Mouse (Mus musculus): Measurements from ENCODE around the gene Zfc3h1.

The Zfc3h1 gene

DNA sequence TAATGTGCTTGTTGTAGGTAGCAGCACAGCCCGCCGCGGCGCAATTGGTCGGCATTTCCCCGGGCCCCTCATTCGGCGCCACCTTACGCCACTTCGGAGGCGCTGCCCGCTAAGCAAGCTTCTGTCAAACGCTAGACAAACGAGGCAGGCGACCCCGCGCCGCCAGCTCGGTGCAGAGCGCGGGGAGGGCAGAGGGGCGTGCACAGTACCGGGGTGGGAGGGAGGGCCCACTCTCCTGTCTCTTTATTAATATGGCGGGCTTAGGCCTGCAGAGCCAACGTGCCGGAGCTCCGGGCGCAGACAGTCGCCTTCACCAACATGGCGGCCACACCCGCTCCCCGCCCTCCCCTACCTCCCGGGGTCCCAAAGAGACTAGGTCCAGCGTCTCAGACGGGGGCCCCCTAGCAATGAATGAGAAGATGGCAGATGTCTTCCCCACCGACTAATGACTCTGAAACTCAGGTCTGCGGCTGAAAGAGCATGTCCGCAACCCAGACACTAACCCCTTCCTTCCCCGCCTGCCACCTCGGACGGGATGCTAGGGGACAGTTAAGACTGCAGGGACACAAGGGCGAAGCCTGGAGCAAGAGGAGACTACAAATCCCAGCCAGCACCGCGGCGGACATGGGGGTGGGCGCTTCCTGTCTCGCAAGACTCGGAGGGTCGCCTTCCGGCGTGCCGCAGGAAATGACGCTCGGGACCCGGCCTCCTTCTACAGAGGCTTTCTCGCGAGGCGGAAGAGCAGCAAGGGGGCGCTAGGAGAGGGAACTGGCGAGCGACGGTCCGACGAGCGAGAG is at the start of gene Zfc3h1, which contains the start of gene Thap2:
TSS of gene Zfc3h1 (plus strand) at position 739 of the 797 bp plus-strand sequence.
TSS of gene Thap2 (minus strand) at position 223 of the 797 bp plus-strand sequence.
- peak; percentile 98 to 99 for DNase-seq (ENCODE audit: low spot score in 2 of 2)

DNA sequence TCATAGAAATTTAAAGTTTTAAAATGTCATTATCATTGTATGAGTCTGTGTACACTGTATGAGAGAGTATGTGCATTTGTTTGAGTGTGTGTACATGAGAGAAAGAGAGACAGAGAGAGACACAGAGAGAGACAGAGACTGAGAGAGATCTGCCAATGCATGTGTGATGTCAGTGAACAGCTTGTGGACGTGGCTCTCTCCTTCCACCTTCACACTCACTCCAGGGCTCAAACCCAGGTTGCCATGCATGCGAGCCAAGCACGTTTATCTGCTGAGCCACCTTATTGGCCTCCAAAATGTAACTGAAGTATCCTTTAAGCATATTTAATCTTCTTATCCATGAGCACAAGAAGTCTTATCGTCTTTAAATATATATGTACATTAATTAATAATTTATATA is 47.9 kb upstream of the Zfc3h1 start:
- DNase-seq (ENCODE audit: low spot score in 2 of 2), result no peak

DNA sequence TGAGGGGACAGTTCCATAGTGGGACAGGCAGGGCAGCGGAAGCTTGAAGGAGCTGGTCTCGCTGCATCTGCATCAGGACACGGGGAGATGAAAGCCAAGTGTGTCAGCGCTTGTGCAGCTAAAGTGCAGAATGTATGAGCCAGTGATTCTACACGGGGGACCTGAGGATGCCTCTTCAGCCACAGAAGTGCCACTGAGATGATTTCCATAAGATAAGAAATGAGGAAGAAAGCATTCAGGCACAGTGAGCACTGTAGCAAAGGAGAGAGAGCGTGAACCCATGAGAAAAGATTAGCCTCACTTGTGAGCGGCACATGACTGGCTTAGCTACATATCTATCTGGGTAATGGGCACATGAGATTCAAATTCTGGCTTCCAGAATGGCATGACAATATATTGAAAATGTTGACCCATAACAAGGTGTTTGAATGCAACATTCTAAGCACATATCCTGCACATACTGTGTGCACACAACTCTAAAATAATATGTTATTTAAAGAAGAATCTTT is 44.9 kb upstream of the Zfc3h1 start:
- no peak for DNase-seq (ENCODE audit: low spot score in 2 of 2)

DNA sequence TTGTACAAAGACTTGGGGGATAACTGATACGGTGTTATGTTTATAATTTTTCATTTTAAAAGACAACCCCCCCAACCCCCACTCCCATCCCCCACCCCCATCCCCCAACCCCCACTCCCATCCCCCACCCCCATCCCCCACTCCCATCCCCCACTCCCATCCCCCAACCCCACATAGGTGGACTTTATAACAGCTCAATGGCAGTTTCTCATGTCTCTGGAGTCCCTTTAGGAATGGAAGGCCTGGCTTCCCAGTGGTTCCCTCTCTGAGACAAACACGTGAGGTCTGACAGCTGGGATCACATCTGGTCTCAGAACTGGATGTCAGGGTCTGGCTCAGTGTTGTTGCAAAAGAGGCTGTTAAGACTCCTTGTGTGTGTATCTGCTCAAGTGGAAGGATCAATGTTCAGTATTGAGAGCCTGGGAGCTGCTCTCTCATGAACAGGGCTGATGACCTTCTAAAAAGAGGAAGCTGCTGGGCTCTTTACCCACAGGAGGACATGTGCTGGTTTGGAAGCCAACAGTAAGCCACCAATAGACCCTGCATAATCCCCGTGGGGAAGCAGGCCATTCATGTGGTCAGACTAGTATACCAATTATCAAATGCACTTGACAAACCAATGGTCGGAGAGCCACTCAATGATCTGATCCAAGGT is 41.9 kb upstream of the Zfc3h1 start:
- DNase-seq (ENCODE audit: low spot score in 2 of 2), result no peak

DNA sequence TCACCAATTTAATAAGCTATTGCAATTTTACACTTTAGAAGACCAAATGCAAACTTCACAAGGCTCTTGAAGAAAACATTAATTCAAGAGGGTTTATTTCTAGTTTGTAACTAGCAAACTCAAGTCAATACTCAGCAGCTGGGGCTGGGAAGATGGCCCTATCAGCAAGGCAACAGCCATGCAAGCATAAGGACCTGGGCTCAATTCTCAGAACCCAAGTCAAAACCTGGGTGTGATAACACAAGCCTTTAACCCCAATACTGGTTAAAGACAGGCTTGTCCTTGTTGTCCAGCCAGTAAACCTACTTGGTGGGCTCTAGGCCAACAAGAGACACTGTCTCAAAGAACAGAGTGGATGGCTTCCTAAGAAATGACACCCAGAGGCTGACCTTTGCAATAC is 38.3 kb upstream of the Zfc3h1 start:
- DNase-seq (ENCODE audit: low spot score in 2 of 2), result no peak

DNA sequence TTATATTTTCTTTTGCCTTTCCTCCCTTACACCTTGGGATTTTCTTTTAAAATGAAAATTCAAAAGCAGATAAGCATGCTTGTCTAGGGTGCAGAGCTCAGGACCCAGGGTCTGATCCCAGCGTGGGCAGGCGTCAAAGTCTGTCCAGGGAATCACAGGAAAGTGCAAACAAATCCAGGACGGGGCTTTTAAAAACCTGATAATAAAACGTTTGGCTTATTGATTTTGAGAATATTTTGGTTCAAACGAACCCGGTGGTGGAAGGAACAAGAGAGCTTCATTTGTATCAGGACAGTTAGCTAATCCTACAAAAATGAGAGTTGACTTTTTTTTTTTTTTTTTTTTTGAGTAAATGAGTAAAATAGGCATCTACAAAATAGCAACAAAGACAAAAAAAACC is 36.6 kb upstream of the Zfc3h1 start:
- DNase-seq (ENCODE audit: low spot score in 2 of 2), result no peak

DNA sequence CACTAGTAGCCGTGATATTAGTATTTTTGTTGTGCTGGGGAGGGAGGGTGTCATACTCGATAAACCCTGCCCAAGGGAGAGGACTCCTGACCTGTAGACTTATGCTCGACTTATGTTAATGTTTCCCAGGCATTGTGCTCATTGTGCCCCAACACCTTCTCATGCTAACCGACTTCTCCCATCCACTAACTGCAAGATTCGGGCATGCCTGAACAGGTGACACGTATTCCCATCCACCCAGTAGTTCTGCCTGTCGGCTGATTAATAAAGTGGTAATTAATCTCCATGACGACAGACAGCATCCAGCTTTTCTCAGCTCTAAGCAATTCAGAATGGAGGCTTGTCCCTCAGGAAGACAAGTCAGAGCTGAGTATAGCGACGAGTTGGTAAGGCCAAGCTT is 35.7 kb upstream of the Zfc3h1 start:
- DNase-seq (ENCODE audit: low spot score in 2 of 2), result no peak

DNA sequence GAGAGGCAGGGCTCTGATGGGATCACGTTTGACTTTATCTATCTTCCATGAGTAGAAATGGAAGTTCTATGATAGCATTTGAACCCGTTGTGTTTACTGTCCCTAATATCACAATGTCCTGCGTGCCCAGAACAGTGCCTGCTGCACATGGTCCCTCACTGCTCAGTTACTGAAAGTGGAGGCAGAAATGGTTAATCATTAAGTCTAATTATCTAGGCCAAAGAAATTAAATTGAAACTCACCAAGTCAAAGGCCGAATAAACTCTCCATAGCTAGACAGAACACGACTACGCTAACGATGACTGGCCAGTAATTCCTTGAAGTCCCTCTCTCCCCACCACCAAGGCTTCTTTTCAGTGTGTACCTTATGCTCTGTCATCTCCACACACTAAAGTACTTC is 35.2 kb upstream of the Zfc3h1 start:
- DNase-seq (ENCODE audit: low spot score in 2 of 2), result no peak

DNA sequence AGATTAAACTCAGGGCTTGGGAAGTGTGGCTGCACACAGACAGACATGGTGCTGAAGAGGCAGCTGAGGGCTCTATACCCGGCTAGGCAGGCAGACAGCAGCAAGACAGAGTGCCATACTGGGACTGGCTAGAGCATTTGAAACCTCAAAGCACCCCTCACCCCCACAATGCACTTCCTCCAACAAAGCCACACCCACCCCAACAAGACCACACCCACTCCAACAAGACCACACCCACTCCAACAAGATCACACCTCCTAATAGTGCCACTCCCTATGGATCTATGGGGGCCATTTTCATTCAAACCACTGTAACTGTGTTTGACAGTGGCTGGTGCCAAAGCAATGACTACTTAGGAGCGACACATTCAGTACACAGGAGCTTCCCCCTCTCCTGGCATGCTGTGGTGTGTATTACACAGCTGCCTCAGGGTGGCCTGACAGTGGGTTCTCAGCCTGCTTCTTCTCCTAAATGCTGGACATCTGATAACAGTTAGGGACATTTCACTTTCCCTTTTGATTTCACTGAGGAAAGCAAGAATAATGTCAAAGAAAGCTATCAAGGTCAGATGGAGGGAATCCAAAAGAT is 33.9 kb upstream of the Zfc3h1 start:
- no peak for DNase-seq (ENCODE audit: low spot score in 2 of 2)

DNA sequence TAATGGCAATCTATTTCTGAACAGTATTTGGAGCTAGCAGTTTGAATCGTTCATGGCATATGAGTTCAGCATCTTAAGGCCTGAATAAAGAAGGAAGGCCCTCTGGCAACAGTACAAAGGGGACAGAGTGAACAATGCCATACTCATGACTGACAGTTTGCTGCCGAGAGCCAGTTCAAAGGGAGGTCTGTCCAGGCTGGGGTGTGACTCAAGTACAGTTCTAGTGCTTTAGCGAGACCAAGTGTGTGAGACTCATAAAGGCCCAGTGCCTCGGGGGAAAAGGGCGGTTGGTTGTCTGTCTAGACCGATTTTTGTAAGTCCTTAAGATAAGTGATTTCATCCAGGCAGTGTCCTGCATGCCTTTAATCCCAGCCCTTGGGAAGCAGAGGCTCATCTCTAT is 30.2 kb upstream of the Zfc3h1 start:
- DNase-seq (ENCODE audit: low spot score in 2 of 2), result no peak

DNA sequence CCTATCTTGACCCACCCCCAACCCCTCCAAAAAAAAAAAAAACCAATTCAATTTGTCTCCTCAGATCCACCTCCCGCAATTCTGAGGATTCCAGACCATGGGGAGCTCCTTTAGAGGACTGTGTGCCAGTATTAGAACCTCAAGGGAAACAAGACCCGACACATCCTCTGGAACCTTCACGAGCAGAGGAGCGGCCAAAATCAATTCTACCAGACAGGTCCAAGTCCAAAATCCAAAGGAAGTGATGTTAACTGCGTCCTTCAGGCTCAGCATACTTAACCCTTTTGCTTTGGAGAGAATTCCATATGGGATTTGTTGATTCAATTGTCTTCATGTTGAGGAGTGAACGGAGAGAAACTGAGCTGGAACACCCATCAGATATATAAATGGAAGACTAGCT is 29.7 kb upstream of the Zfc3h1 start:
- DNase-seq (ENCODE audit: low spot score in 2 of 2), result no peak

DNA sequence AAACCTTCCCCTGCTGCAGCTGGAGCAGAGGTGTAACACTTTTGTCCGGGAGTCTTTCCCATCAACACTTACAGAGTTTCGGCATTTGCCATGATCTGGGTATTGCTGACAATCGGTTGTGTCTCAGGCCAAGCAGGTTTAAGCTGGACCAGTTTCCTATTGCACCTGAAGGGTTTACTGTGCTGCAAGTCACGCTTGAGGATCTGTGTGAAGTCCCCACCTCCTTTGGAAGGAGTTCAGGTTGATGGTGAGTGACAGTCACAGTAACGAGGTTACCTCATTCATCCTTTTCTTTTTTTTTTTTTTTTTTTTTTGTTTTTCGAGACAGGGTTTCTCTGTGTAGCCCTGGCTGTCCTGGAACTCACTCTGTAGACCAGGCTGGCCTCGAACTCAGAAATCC is 28.7 kb upstream of the Zfc3h1 start:
- DNase-seq (ENCODE audit: low spot score in 2 of 2), result no peak

DNA sequence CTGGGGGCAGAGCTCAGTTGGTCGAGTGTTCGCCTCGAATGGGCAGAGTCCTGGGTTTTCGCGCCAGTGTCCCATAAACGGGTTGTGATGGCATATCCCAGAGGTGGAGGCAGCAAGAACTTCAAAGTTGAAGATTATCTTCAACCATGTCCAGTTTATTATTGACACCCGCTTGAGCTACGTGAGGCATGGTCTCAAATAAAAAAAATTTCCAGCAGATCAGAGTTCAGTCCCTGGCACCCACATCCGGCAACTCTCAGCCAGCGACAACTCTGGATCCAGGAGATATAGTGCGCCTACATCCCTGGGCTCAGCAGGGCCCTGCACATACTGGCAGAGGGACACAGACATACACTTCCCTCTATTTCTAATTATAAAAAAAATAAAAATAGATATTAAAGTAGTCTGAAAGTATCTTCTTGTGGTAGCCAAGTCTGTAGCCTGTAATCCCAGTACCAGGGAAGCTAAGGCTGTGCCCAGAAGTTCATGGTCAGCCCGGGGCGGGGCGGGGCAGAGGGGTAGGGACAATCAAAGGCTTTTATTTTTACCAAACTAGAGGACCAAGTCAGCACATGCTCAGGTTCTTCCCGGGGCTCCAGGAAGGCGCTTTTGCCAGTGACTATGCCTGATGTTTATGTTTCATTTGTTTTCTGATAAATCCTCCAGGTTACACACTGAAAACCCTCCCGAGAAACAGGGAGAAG is 26.4 kb upstream of the Zfc3h1 start:
- DNase-seq (ENCODE audit: low spot score in 2 of 2), result no peak

DNA sequence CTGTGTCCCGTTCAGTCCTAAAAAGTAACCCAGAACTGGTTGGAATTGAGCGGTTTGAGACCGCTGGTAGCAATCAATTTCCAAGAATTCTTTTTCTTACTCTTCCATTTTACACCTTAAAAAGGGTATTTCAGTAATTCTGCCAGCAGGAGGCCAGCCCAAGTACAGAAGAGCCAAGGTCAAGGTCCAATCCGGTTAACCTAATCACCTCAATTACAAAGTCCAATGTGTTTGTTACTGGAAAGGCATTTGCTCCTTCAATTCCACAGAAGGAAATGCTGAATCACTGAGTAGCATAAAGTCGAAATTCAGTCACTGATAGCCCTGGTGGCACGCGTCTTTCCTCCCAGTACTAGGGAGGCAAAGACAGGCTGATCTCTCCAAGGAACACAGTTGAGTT is 25.7 kb upstream of the Zfc3h1 start:
- no peak for DNase-seq (ENCODE audit: low spot score in 2 of 2)

DNA sequence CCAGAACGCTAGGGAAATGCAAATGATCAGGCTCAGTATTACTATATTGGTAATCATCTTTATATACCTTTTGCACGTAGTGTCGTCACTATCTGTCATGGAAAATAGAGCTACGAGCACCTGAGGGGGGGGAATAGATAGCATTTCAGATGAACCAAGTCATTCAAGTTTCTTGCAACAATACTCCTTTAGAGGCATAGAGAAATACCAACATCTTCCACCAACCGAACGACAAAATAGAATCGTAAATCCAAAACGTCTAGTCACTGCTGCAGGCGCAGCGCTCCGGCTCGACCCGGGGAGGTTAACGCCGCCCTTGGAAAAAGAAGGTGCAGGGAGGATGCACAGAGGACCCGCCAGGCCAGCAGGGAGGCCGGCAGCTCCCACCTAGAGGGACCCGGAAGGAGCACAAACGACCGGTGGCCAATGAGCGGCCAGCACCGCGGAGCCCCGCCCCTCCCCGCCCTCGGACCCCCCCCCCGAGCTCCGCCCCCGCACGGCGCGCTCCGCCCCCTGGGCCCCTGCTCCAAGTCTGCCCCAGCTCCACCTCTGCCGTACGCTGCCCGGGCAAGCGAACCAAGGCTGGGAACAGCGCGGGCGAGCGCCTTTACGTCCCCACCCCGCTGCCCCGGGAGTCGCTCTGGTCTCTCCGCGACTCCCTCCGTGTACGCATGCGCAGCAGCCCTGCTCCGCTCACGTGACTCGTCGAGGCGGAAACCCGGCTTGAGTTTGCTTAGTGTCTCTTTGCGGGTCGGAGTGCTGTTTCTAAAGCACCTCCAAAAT is 22.7 kb upstream of the Zfc3h1 start, which contains the start of gene Tmem19:
TSS of gene Tmem19 (minus strand) at position 662 of the 783 bp plus-strand sequence.
- peak; percentile 94 for DNase-seq (ENCODE audit: low spot score in 2 of 2)

DNA sequence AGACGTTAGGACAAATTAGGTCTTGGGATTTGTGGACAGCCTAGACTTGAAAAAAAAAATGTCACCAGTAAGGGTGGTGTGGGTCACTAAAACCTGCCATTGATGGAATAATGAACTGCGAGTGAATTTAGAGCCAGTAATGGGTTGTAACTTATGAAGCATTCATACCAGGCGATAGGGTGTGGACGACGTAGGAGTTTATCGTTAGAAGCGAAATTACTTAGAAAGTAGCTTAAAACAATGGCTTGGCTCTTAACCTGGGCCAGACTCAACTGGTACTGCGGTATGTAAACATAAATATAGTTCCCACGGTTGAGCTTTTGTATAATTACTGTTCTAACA is 22.2 kb upstream of the Zfc3h1 start:
- DNase-seq (ENCODE audit: low spot score in 2 of 2), result no peak

DNA sequence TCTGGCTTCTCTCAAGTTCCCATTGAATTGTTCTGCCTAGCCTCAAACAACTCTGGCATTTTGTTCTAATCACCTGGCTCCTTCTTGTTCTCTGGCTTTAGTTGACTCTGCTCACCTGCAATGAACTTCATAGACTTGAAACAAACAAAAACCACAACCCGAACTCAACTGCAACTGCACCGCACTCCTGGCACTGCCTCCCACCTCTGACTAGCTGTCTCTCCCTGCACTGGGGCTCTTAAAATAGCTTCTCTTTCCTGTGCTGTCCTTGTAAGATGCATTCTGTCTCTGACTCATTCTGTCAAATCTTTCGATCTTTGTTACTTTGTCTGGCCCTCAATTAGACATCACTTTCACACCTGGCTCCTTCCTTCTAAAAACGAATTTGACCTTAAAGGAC is 21.6 kb upstream of the Zfc3h1 start:
- DNase-seq (ENCODE audit: low spot score in 2 of 2), result peak in 1 of 2 experiments; percentile 17

DNA sequence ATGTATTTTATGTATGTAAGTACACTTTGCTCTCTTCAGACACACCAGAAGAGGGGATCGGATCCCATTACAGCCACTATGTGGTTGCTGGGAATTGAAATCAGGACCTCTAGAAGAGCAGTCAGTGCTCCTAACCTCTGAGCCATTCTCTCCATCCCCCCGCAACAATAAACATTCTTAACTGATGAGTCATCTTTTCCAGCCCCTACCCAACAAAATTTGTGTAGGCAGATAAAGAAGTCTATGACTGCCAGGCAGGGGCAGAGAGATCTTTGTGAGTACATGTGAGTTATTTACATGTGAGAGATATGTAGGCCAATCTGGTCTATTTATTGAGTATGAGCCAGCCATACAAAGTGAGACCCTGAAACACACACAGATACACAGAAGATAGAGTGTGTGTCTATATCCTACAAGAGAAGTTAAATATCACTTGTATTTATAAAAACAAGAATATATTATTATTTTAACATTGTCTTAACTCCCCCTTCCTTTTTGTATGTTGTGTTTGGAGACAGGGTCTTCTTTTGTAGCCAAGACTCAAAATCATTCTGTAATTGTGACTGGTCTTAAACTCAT is 3.2 kb upstream of the Zfc3h1 start:
- no peak for DNase-seq (ENCODE audit: low spot score in 2 of 2)

DNA sequence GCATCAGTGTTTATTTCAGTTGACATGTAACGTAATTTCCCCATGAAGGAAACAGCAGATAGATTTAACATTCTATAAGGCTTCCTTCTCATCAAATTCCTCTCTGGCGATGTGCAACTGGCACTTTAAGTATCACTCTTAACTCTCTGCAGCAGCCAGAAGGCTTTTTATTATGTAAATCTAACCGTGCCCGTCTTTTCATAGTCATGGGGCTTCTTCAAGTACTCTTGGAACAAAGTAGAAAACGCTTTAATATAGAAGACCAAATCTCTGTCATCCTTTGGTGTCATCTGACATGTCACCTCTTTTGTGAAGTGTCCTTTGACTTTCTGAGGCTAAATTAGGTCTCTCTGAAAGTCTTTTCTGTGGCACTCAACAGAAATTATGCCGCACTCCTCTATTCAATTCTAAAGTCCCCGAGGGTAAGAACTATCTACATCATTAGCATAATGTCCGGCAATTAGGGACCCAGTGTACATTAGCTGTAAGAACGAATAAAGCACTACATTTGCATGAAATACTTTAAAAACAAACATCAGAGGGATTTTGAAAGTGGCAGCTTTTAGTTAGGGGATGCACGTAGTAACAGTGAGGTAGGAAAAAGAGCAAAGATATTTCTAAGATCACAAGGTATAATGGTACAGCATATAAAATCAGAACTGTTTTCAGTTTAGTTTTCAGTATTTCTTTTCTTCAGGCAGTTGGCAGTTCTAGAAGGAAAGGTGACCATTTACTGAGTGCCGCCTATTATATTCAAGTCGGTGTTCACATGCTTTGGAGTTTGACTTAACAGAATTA is 1.7 kb upstream of the Zfc3h1 start:
- DNase-seq (ENCODE audit: low spot score in 2 of 2), result no peak

DNA sequence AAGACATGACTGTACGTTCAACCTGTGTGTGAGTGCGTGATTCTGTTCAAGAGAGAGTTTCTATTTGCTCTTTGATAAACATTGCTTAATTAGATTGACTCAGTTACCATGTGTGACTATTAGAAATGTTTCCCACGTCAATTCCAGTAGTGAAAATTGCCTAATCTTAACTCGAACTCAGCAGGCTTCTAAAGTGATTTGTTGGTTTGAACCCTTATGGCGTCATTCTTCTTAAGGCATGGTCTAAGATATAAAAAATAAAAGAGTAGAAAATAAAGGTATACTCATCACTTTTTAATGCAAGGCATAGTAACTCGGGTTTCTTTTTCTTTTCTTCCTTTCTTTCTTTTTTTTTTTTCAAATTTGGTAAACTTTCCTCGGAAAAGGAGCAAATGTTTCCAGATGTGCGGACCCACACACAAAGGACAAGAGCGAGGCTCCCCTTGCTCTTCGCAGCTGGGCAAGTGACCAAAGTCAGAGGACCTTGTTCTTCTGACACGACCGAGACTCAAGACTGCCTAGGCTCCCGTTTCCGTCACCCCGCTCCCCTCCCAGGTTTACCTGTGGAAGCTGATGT is 1.0 kb upstream of the Zfc3h1 start:
- no peak for DNase-seq (ENCODE audit: low spot score in 2 of 2)

All from right cerebral cortex, adult 2 months (tissue).